ENCODE assay signal across 9 mouse cellular contexts in the genomic region with DNA sequence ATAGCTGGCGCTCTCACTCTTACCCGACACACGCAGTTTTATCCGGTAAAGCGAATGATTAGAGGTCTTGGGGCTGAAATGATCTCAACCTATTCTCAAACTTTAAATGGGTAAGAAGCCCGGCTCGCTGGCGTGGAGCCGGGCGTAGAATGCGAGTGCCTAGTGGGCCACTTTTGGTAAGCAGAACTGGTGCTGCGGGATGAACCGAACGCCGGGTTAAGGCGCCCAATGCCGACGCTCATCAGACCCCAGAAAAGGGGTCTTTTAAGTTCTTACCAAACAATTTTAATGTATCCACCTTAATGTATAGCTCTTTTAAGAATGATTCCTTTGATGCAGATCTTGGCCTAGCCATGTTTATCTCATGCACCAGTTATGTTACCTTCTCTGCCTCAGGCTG.
DNase-seq lines count a peak whose midpoint lies in the region; ATAC-seq and TF ChIP-seq lines count a peak whose summit lies in the region.
"Had no signal": no experiment of that assay in that cellular context is flagged by ENCODE, and none has a peak within 500 bp of the region (broad histone marks: within the 10 kb centered on the region; RNA-seq: fewer than 3 reads in every experiment).

No protein-coding gene starts in this region.

- no peak for TF ChIP-seq POLR2A in cerebellum, adult 2 months (IDR thresholded peaks at IDR 0.05; ENCODE audit: borderline replicate concordance, insufficient read depth, low read length)

- H3K27me3 ChIP-seq in cerebellum, adult 2 months (ENCODE audit: control insufficient read depth, insufficient read depth, low read length) = no peaks in the 10 kb centered on the region
- no peaks in the 10 kb centered on the region for H3K27me3 ChIP-seq in neural tube, embryonic 11.5 days (ENCODE audit: control insufficient read depth, insufficient read depth, low read length)
- H3K27me3 ChIP-seq in neural tube, embryonic 15.5 days (replicated peaks) = no peaks in the 10 kb centered on the region
- no peaks in the 10 kb centered on the region for H3K27me3 ChIP-seq in intestine, embryonic 16.5 days (replicated peaks; ENCODE audit: control insufficient read depth, insufficient read depth, low read length)
- no peaks in the 10 kb centered on the region for H3K27me3 ChIP-seq in lung, embryonic 15.5 days
- no peaks in the 10 kb centered on the region for H3K27me3 ChIP-seq in stomach, embryonic 15.5 days (replicated peaks)
- H3K27me3 ChIP-seq: CH12.LX had no signal

- H3K9me3 ChIP-seq in neural tube, embryonic 11.5 days (ENCODE audit: control insufficient read depth, low read length) = peaks cover 12% of the 10 kb centered on the region; the same call in 1 of the 2 replicates
- 0 out of 2 replicates have a peak, but pooled peaks cover 7% of the 10 kb centered on the region for H3K9me3 ChIP-seq in neural tube, embryonic 15.5 days (replicated peaks)
- peaks cover 13% of the 10 kb centered on the region for H3K9me3 ChIP-seq in intestine, embryonic 16.5 days (ENCODE audit: control insufficient read depth, low read length)
- peaks cover 8% of the 10 kb centered on the region; the same call in 1 of the 2 replicates for H3K9me3 ChIP-seq in lung, embryonic 15.5 days
- no peaks in the 10 kb centered on the region; the same call in 1 of the 2 replicates for H3K9me3 ChIP-seq in stomach, embryonic 15.5 days

- peak; percentile 67 to 75 for DNase-seq in cerebellum, adult 2 months
- DNase-seq in neural tube, embryonic 11.5 days (ENCODE audit: low spot score) = no peak

- H3K9ac ChIP-seq in neural tube, embryonic 11.5 days (ENCODE audit: low read length) = no peak overlapping the region
- no peak overlapping the region for H3K9ac ChIP-seq in neural tube, embryonic 15.5 days (replicated peaks)
- no peak overlapping the region for H3K9ac ChIP-seq in intestine, embryonic 16.5 days (ENCODE audit: low read depth, low read length)
- no peak overlapping the region for H3K9ac ChIP-seq in lung, embryonic 15.5 days
- H3K9ac ChIP-seq in stomach, embryonic 15.5 days = no peak overlapping the region

- 96% methylated on average over 18 of the region's 18 CpGs for WGBS in cerebellum, adult 2 months
- WGBS in neural tube, embryonic 11.5 days = 94% methylated on average over 18 of the region's 18 CpGs
- WGBS in neural tube, embryonic 15.5 days = 99% methylated on average over 18 of the region's 18 CpGs
- 95% methylated on average over 18 of the region's 18 CpGs for WGBS in intestine, embryonic 16.5 days
- 92% methylated on average over 18 of the region's 18 CpGs for WGBS in lung, embryonic 15.5 days
- WGBS in stomach, embryonic 15.5 days = 93% methylated on average over 18 of the region's 18 CpGs

- no peaks in the 10 kb centered on the region for H3K36me3 ChIP-seq in neural tube, embryonic 11.5 days (ENCODE audit: control insufficient read depth, insufficient read depth, low read length)
- no peaks in the 10 kb centered on the region for H3K36me3 ChIP-seq in neural tube, embryonic 15.5 days
- no peaks in the 10 kb centered on the region for H3K36me3 ChIP-seq in intestine, embryonic 16.5 days (ENCODE audit: control insufficient read depth, insufficient read depth, low read length)
- H3K36me3 ChIP-seq in lung, embryonic 15.5 days = no peaks in the 10 kb centered on the region
- no peaks in the 10 kb centered on the region for H3K36me3 ChIP-seq in stomach, embryonic 15.5 days

- H3K4me1 ChIP-seq in cerebellum, adult 2 months (ENCODE audit: control insufficient read depth, insufficient read depth, low read length) = peaks cover 5% of the 10 kb centered on the region
- peaks cover 6% of the 10 kb centered on the region for H3K4me1 ChIP-seq in neural tube, embryonic 11.5 days (ENCODE audit: control insufficient read depth, insufficient read depth, low read length)
- H3K4me1 ChIP-seq in neural tube, embryonic 15.5 days = peaks cover 11% of the 10 kb centered on the region
- no peaks in the 10 kb centered on the region for H3K4me1 ChIP-seq in intestine, embryonic 16.5 days (ENCODE audit: control insufficient read depth, insufficient read depth, low read length)
- H3K4me1 ChIP-seq in lung, embryonic 15.5 days = no peaks in the 10 kb centered on the region
- H3K4me1 ChIP-seq in stomach, embryonic 15.5 days = 0 out of 2 replicates have a peak, but pooled peaks cover 3% of the 10 kb centered on the region

- H3K27ac ChIP-seq in cerebellum, adult 2 months (ENCODE audit: insufficient read depth, low read length) = no peak overlapping the region
- no peak overlapping the region for H3K27ac ChIP-seq in neural tube, embryonic 11.5 days (ENCODE audit: low read depth, low read length)
- no peak overlapping the region for H3K27ac ChIP-seq in neural tube, embryonic 15.5 days (replicated peaks)
- H3K27ac ChIP-seq in intestine, embryonic 16.5 days (ENCODE audit: low read length) = no peak overlapping the region
- H3K27ac ChIP-seq in lung, embryonic 15.5 days = no peak overlapping the region
- H3K27ac ChIP-seq in stomach, embryonic 15.5 days = no peak overlapping the region

- no peak for ATAC-seq in cerebellum, adult (ENCODE audit: insufficient number of reproducible peaks, low FRiP score, low TSS enrichment)
- peak; percentile 65; the same call in 1 of the 2 replicates for ATAC-seq in neural tube, embryonic 11.5 days (ENCODE audit: insufficient read depth, low FRiP score, low TSS enrichment)
- no peak for ATAC-seq in neural tube, embryonic 15.5 days (ENCODE audit: low FRiP score)
- ATAC-seq in intestine, embryonic 16.5 days = peak; percentile 91
- ATAC-seq in lung, embryonic 15.5 days (ENCODE audit: borderline replicate concordance, extremely low read depth, low FRiP score, low TSS enrichment) = 0 out of 2 replicates have a peak, but pooled peaks have one; percentile 60
- 0 out of 2 replicates have a peak, but pooled peaks have one; percentile 57 for ATAC-seq in stomach, embryonic 15.5 days (ENCODE audit: insufficient read depth, low FRiP score, low read depth)
- ATAC-seq in granulocyte monocyte progenitor cell, adult 5-6 weeks (replicated peaks; ENCODE audit: poor library complexity, severe bottlenecking) = no peak

- TF ChIP-seq CTCF in cerebellum, adult 2 months (IDR thresholded peaks at IDR 0.05; ENCODE audit: borderline replicate concordance, insufficient read depth, low read depth, low read length) = no peak

- H3K4me3 ChIP-seq in cerebellum, adult 2 months (replicated peaks; ENCODE audit: insufficient read depth, low read depth, low read length) = no peak overlapping the region
- H3K4me3 ChIP-seq in neural tube, embryonic 11.5 days (ENCODE audit: low read depth, low read length) = no peak overlapping the region
- H3K4me3 ChIP-seq in neural tube, embryonic 15.5 days (replicated peaks) = no peak overlapping the region
- no peak overlapping the region for H3K4me3 ChIP-seq in intestine, embryonic 16.5 days (ENCODE audit: low read length)
- H3K4me3 ChIP-seq in lung, embryonic 15.5 days = no peak overlapping the region
- no peak overlapping the region for H3K4me3 ChIP-seq in stomach, embryonic 15.5 days (replicated peaks)

- H3K4me2 ChIP-seq in neural tube, embryonic 11.5 days (ENCODE audit: low read depth) = no peak overlapping the region
- no peak overlapping the region for H3K4me2 ChIP-seq in neural tube, embryonic 15.5 days
- no peak overlapping the region for H3K4me2 ChIP-seq in intestine, embryonic 16.5 days (ENCODE audit: low read depth, low read length)
- H3K4me2 ChIP-seq in lung, embryonic 15.5 days = no peak overlapping the region
- no peak overlapping the region for H3K4me2 ChIP-seq in stomach, embryonic 15.5 days

Comparison
In these comparisons a context has a peak if more than half of its experiments do, and no peak if none do; other contexts are left out.
1. ATAC-seq: peak in neural tube, embryonic 11.5 days (single experiment), intestine, embryonic 16.5 days (single experiment), lung, embryonic 15.5 days (single experiment) and stomach, embryonic 15.5 days (single experiment); none in cerebellum, adult (single experiment), neural tube, embryonic 15.5 days (single experiment) and granulocyte monocyte progenitor cell, adult 5-6 weeks (single experiment).